Mouse (Mus musculus): ENCODE measurements around the gene Cemip.

Gene Cemip

DNA sequence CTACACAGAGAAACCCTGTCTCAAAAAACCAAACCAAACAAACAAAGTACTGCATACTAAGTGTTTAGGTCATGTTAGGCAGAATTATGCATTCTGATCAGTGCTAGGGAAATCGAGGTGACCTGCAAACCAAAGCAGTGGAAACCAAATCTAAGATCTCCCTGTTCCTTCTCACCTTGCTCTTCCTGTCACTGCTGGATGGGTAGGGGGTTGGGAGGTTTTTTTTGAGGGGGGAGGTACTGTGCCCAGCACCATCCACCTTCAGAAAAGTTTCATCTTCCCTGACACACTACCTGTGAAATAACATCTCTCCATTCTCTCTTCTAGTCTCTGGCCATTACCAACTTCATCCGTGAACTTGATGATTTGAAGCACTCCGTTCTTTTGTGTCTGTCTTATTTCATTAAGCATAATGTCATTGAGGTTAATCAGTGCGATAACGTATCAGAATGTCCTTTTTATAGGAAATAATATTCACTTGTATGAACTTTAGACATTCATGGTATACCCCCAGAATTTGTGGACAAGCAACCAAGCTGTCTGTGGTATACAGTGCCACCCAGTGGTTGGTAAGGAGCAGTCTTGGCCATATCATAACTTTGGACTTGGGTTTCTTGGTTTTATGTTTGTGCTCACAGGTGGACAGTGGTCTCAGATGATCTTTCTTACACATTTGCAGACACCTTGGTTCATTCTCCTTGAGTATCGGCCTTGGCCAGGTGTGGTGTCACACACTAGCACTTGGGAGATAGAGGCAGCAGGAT is 199.8 kb downstream of the Cemip start:
- no peak for DNase-seq

DNA sequence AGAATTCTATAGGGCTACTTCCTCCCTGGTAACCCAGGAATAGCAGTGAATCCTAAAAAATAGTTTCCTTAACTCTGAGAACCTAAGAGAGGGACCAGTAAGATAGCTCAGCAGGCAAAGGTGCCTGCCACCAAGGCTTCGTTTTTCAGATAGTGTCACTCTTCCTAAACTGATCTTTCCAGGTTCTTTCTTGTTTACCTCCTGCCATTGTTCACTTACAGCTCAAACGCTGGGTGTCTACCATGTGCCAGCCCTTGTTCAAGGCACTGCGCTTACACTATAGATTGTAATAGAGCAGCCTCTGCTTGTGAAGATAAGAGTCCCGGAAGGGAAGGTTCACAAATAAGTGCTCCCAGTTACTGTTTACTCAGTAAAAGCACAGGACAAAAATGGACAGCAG is 200.5 kb downstream of the Cemip start:
- DNase-seq = no peak

DNA sequence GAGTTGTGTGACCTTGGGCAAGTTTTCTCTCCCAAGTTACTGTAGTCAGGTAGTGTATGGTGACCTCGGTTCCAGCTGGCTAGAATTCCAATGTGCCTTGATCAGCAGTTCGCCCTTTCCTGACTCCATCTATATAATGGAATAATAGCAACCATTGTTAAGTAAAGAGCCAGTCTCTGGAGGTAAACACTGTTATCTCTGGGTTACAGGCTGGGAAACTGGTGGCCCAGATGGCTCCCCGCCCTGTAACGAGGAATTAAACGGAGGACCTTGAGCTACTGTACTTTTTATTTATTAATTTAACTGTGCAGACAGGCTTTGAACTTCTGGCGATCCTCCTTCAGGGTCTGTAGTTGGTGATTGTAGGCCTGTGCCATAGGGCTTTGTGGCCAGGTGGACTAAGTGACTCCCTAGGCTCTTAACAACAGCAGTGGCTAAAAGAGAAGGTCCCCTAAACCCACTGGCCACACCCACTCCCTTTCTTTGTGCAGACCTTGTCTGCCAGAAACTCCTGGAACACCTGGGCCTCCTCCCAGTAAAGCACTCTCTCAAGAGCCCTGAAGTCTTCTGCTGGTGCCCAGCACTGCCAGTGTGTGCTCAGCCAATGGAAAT is 201.3 kb downstream of the Cemip start:
- DNase-seq = peak; percentile 51

DNA sequence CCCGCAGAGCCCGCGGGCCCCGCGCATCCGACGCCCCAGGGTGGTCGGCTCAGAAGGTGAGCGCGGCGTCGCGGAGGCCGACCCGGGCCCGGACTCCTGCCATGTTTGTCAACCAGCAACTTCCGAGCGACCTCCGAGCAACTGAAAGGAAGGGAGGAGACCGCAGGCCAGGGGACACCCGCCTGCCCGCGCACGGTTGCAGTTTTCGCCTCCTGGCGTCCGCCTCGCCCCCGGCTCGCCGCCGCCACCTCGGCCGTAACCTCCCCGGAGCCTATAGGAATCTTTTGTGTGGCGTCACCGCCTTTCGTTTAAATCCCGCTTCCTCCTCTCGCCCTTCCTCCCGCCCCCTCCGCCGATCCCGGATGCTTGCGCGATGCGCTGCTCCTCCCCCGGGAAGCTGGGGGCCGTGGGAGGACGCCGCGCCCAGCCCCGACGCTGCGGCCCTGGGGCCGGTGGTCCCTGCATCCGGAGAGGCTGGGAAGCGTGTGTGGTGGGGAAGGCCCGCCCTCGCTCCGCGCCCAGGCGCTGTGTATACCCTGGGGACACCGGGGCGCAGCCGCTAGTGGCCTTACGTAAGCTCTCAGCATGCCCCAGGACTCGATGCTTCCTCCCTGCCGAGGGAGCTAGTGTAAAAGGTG is 202.2 kb downstream of the Cemip start, which contains the start of the genes Tlnrd1 and Mesd:
Tlnrd1 (minus strand) TSS at position 285 of the 638 bp plus-strand sequence.
Mesd (plus strand) TSS at position 446 of the 638 bp plus-strand sequence.
- DNase-seq = peak; percentile 90

DNA sequence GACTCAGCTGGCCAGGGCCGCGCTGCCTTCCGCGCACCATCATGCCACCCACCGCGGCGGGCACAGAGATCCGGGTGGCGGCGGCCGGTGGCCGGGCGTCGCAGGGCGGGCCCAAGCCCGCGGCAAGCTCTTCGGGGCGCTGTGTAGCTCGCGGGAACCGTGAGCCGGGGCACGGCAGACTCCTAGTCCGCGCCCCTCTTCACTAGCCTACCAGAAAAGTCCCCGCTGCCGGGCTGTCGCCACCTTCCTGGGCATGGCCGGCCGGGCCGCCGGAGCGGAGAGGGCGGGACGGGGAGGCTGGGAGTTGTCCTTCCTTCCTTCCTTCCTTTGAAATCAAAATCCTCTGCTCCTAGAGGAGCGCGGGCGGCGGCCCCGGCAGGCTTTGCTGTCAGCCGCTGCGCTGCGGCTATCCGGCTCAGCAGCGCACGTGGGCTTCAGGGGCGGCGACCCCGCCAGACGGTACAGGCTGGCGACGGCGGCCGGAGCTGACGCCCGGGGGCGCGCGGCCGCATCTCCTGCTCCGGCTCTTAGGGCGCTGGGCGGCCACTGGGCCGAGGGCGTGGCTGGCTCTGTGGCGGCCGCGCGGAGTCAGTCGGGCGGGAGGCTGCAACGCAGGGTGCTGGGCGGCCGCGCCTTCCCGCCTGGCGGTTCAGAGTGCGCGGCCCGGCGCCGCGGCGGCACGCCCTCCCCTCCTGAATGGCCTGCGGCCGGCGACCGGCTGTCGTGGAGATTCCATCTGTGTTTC is 202.9 kb downstream of the Cemip start:
- DNase-seq = no peak
